Comparison of ENCODE assay signal across 18 mouse cellular contexts in the genomic region with DNA sequence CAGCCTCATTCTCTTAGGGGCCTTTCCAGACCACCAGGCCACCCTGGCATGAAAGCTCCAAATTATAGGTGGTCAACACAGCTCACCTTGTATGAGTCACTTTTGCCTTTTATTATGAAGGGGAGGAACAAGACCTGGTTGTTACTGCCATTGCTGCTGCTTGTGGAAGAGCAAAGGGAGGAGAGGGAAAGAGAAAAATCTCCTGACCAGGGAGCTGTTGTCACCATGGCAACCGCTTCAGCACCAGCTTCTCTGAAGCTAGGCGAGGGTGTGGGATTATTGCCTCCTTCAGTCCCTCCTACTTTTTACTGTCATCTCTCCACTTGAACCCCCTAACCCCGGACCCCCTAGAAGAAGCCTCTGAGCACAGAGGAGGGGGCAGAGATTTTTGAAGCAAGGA. TPM values are rescaled to one million over a fixed set of nuclear protein-coding genes. Genes with fewer than 3 reads are reported as not detected.
DNase-seq lines count a peak whose midpoint lies in the region; ATAC-seq lines count a peak whose summit lies in the region.
"Had no signal": no experiment of that assay in that cellular context is flagged by ENCODE, and none has a peak within 500 bp of the region (broad histone marks: within the 10 kb centered on the region; RNA-seq: fewer than 3 reads in every experiment).

No protein-coding gene starts in this region.

- 39% methylated on average over 3 of the region's 3 CpGs for WGBS in neural tube, embryonic 13.5 days
- WGBS in heart, embryonic 11.5 days (ENCODE audit: insufficient replicate concordance), result 45% methylated on average over 3 of the region's 3 CpGs

- no peak overlapping the region for H3K4me3 ChIP-seq in neural tube, embryonic 13.5 days
- no peak overlapping the region for H3K4me3 ChIP-seq in heart, embryonic 11.5 days (ENCODE audit: low read depth, low read length)
- H3K4me3 ChIP-seq: intestine, embryonic 15.5 days had no signal

- ATAC-seq in frontal cortex, adult (ENCODE audit: low TSS enrichment), result peak; percentile 42; the same call in 1 of the 2 replicates
- ATAC-seq in neural tube, embryonic 13.5 days (ENCODE audit: low read depth), result no peak
- no peak for ATAC-seq in heart, embryonic 11.5 days (replicated peaks; ENCODE audit: insufficient number of reproducible peaks, low FRiP score, low TSS enrichment)
- ATAC-seq: intestine, embryonic 15.5 days had no signal

- H3K27me3 ChIP-seq in neural tube, embryonic 13.5 days, result peaks cover 68% of the 10 kb centered on the region
- peaks cover 83% of the 10 kb centered on the region for H3K27me3 ChIP-seq in heart, embryonic 11.5 days (ENCODE audit: control insufficient read depth, insufficient read depth, low read length)

- peak overlapping the region; percentile 66 for H3K4me2 ChIP-seq in neural tube, embryonic 13.5 days
- H3K4me2 ChIP-seq in heart, embryonic 11.5 days, result no peak overlapping the region

- H3K27ac ChIP-seq in neural tube, embryonic 13.5 days (replicated peaks), result 0 out of 2 replicates have a peak overlapping the region, but pooled peaks have one; percentile 38
- H3K27ac ChIP-seq in heart, embryonic 11.5 days (ENCODE audit: low read depth, low read length), result no peak overlapping the region
- H3K27ac ChIP-seq: intestine, embryonic 15.5 days; liver, embryonic 14.5 days; macrophage had no signal

- H3K9me3 ChIP-seq in neural tube, embryonic 13.5 days, result no peaks in the 10 kb centered on the region
- H3K9me3 ChIP-seq in heart, embryonic 11.5 days (replicated peaks; ENCODE audit: control insufficient read depth, low read length), result no peaks in the 10 kb centered on the region
- H3K9me3 ChIP-seq: G1E; intestine, embryonic 15.5 days had no signal

- intact Hi-C loops in left cerebral cortex, postnatal 14 days (cut with DNase I), result no loop called here

- H3K4me1 ChIP-seq in neural tube, embryonic 13.5 days (replicated peaks), result peaks cover 30% of the 10 kb centered on the region
- H3K4me1 ChIP-seq in heart, embryonic 11.5 days (ENCODE audit: control insufficient read depth, insufficient read depth, low read length), result peaks cover 11% of the 10 kb centered on the region

- no peak for DNase-seq in frontal cortex, postnatal 10 days (ENCODE audit: low spot score in 2 of 2)
- DNase-seq in neural tube, embryonic 10.5 days (ENCODE audit: extremely low spot score, low spot score), result no peak
- DNase-seq in left cerebral cortex, postnatal 14 days (ENCODE audit: low spot score in 2 of 2), result peak; percentile 58 to 69
- peak; percentile 75 to 85 for DNase-seq in right cerebral cortex, postnatal 10 days (ENCODE audit: low spot score in 2 of 2)
- no peak for DNase-seq in cerebellum, adult 18-20 months
- DNase-seq: adrenal gland, postnatal 25 days; B cell, adult 2 months; cerebellum, adult 11 months; gastrocnemius, postnatal 14 days; kidney, postnatal 14 days; thymus, postnatal 14 days had no signal

- H3K36me3 ChIP-seq in neural tube, embryonic 13.5 days, result no peaks in the 10 kb centered on the region
- H3K36me3 ChIP-seq in heart, embryonic 11.5 days (ENCODE audit: control insufficient read depth, insufficient read depth, low read length), result no peaks in the 10 kb centered on the region
- H3K36me3 ChIP-seq: G1E; intestine, embryonic 15.5 days had no signal

- H3K9ac ChIP-seq in neural tube, embryonic 13.5 days, result 0 out of 2 replicates have a peak overlapping the region, but pooled peaks have one; percentile 31
- H3K9ac ChIP-seq in heart, embryonic 11.5 days (ENCODE audit: low read depth, low read length), result no peak overlapping the region
- H3K9ac ChIP-seq: intestine, embryonic 15.5 days; liver, embryonic 14.5 days had no signal

RNA-seq across cellular contexts. Expression of a gene that starts 1.8 kb away (rescaled TPM):
- polyA plus RNA-seq in neural tube, embryonic 13.5 days (2015; fragmentation: Nextera tagmentation; extraction: Ambion mirVana), result 10.4 and 11.2 TPM in 2 replicates
- total RNA-seq in left cerebral cortex, postnatal 14 days (2021), result 100 to 1,000 TPM; 350 to 371 TPM
- 1.9 and 2.4 TPM in 2 replicates for polyA plus RNA-seq in heart, embryonic 11.5 days (2014; fragmentation: Nextera tagmentation; extraction: Ambion mirVana)
- total RNA-seq: G1E had no signal
- polyA plus RNA-seq: G1E; liver, embryonic 14.5 days; macrophage had no signal

RNA-seq across cellular contexts. Expression of a gene that starts 16.5 kb away (rescaled TPM):
- polyA plus RNA-seq in neural tube, embryonic 13.5 days (2015; fragmentation: Nextera tagmentation; extraction: Ambion mirVana), result not detected in 2 replicates
- 10 to 100 TPM; 10.1 to 11.0 TPM for total RNA-seq in left cerebral cortex, postnatal 14 days (2021)
- polyA plus RNA-seq in heart, embryonic 11.5 days (2014; fragmentation: Nextera tagmentation; extraction: Ambion mirVana), result 0.37 and 0.39 TPM in 2 replicates
- total RNA-seq: G1E had no signal
- polyA plus RNA-seq: G1E; intestine, embryonic 15.5 days; liver, embryonic 14.5 days; macrophage had no signal

RNA-seq across cellular contexts. Expression of a gene that starts 45.1 kb away (rescaled TPM):
- polyA plus RNA-seq in neural tube, embryonic 13.5 days (2015; fragmentation: Nextera tagmentation; extraction: Ambion mirVana), result 61.8 and 62.7 TPM in 2 replicates
- 10 to 100 TPM; 20.7 to 22.6 TPM for total RNA-seq in left cerebral cortex, postnatal 14 days (2021)
- 63.4 and 65.1 TPM in 2 replicates for polyA plus RNA-seq in heart, embryonic 11.5 days (2014; fragmentation: Nextera tagmentation; extraction: Ambion mirVana)

RNA-seq across cellular contexts. Expression of a gene that starts 48.5 kb away (rescaled TPM):
- 13.6 and 13.9 TPM in 2 replicates for polyA plus RNA-seq in neural tube, embryonic 13.5 days (2015; fragmentation: Nextera tagmentation; extraction: Ambion mirVana)
- 1 to 10 TPM; 6.4 to 7.1 TPM for total RNA-seq in left cerebral cortex, postnatal 14 days (2021)
- polyA plus RNA-seq in heart, embryonic 11.5 days (2014; fragmentation: Nextera tagmentation; extraction: Ambion mirVana), result 6.2 and 6.7 TPM in 2 replicates
- polyA plus RNA-seq: G1E, macrophage had no signal

Comparison
In these comparisons a context has a peak if more than half of its experiments do, and no peak if none do; other contexts are left out.
1. DNase-seq: peak in left cerebral cortex, postnatal 14 days (2 of 2) and right cerebral cortex, postnatal 10 days (2 of 2); none in frontal cortex, postnatal 10 days (0 of 2), neural tube, embryonic 10.5 days (single experiment) and cerebellum, adult 18-20 months (0 of 2).